Mouse (Mus musculus) ES-E14 (cell line): ENCODE data around the gene Zbtb37. TPM values are rescaled to one million over a fixed set of nuclear protein-coding genes. Genes with fewer than 3 reads are reported as not detected.
A peak's percentile ranks its signal among the peaks of the same experiment; 100 is the strongest.

Source experiments
- DNase-seq: peaks from one replicate; pipeline ENCODE4 v3.0.0-alpha.2; 2013; ENCODE audit warnings: low read depth, low spot score
- H3K27ac ChIP-seq: 2 replicates; pipeline ENCODE4 v1.5.1; 2012; ENCODE audit warnings: low read depth, mild to moderate bottlenecking, low read length, moderate library complexity, mixed read lengths; ENCODE audit not compliant: poor library complexity, insufficient read depth, severe bottlenecking
- H3K36me3 ChIP-seq: 2 replicates; pipeline ENCODE4 v1.6.1; 2012; ENCODE audit warnings: mild to moderate bottlenecking, low read length, moderate library complexity, mixed read lengths; ENCODE audit not compliant: control insufficient read depth, poor library complexity, insufficient read depth, severe bottlenecking
- H3K4me1 ChIP-seq, 2 experiments: fragments of 150-350 bp in 1 of 2; sonication (generic) in 1 of 2; 2 replicates each; pipeline ENCODE4 v1.6.1; 2012; ENCODE audit warnings: low read length in 2 of 2, mild to moderate bottlenecking in 1 of 2, mixed read lengths in 1 of 2; ENCODE audit not compliant: control insufficient read depth in 2 of 2, insufficient read depth in 2 of 2, poor library complexity in 1 of 2
- H3K4me3 ChIP-seq, 2 experiments: fragments of 150-350 bp in 1 of 2; sonication (generic) in 1 of 2; 2 replicates each; pipeline ENCODE4 v1.5.1; 2012; ENCODE audit warnings: low read length in 2 of 2, low read depth in 1 of 2, mild to moderate bottlenecking in 1 of 2, mixed read lengths in 1 of 2; ENCODE audit not compliant: insufficient read depth in 1 of 2, poor library complexity in 1 of 2, severe bottlenecking in 1 of 2
- H3K9ac ChIP-seq: 2 replicates; pipeline ENCODE4 v1.6.1; 2012; ENCODE audit warnings: low read depth, mild to moderate bottlenecking, low read length, mixed read lengths; ENCODE audit not compliant: poor library complexity, insufficient read depth, severe bottlenecking
- H3K9me3 ChIP-seq: fragments of 150-350 bp; sonication (generic); 2 replicates; pipeline ENCODE4 v1.6.1; 2012; ENCODE audit warnings: low read depth, mild to moderate bottlenecking, low read length; ENCODE audit not compliant: control insufficient read depth, insufficient read depth
- CHD2 ChIP-seq: IDR thresholded peaks from 2 replicates; pipeline ENCODE4 v1.6.1; 2014; ENCODE audit warnings: mild to moderate bottlenecking, low read depth, low read length, inconsistent platforms
- HCFC1 ChIP-seq: IDR thresholded peaks from 2 replicates; pipeline ENCODE4 v1.6.1; 2012; ENCODE audit warnings: low read length, inconsistent platforms, borderline replicate concordance; ENCODE audit not compliant: insufficient read depth
- MAFK ChIP-seq: IDR thresholded peaks from 2 replicates; pipeline ENCODE4 v1.6.1; 2014; ENCODE audit warnings: mild to moderate bottlenecking, low read depth, low read length, inconsistent platforms; ENCODE audit not compliant: insufficient read depth
- ZC3H11A ChIP-seq: IDR thresholded peaks from 2 replicates; pipeline ENCODE4 v1.6.1; 2012; ENCODE audit warnings: low read depth, mild to moderate bottlenecking, inconsistent platforms, low read length, borderline replicate concordance
- ZNF384 ChIP-seq: IDR thresholded peaks from 2 replicates; pipeline ENCODE4 v1.6.1; 2012; ENCODE audit warnings: low read depth, low read length, inconsistent platforms
- in situ Hi-C, 2 experiments: fragments of 600-800 bp; cut with MboI; formaldehyde crosslinking; loops; one replicate each; pipeline ENCODE4 v1.15.1; 2025; ENCODE audit warnings: low sequenced_read_pairs in 2 of 2, inconsistent platforms in 1 of 2; ENCODE audit not compliant: unreplicated experiment in 2 of 2
- total RNA-seq: library from RNA; depleted of rRNA; stranded (reverse); fragments of 300-350 nt; gene quantifications from 2 replicates; pipeline ENCODE4 v1.2.3, GENCODE M21; 2012

Gene Zbtb37
- total RNA-seq, 1 experiment, result 13.0 TPM

DNA sequence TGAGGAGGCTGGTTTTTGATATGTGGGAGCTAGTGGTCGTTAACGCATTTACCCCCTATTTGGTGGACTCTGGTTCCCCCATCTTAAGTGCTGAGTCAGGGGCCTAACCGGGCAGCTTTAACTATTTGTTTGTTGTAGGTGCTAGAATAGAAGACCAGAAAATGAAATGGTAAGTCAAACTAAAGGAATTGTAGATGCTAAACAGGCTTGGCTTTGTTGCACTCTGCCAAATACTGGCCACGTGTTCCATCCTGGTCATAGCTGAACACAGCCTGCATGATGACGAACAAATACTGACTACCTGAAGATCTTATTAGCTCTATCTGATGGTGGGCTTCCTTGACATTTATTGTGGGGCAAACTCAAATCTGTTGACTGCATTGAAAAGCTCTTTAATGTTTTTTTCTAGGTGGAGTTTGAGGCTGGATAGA, 1.8 kb upstream of the Zbtb37 start:
- Histone ChIP-seq H3K36me3 (peaks cover 34% of the 10 kb centered on the region), H3K9me3 (no peaks in the 10 kb centered on the region), H3K4me1 (peaks cover 0 to 2% of the 10 kb centered on the region in 2 experiments; a peak in 1 of 4 replicates), H3K27ac (peak overlapping the region; percentile 97; the same call in 1 of the 2 replicates), H3K9ac (peak overlapping the region; percentile 97), H3K4me3 (peak overlapping the region; percentile 67 to 88)
- peak; percentile 29 for DNase-seq
- in situ Hi-C loops, result no loop called here
- TF ChIP-seq CHD2 (no peak), MAFK (no peak), ZNF384 (no peak), ZC3H11A (no peak), HCFC1 (no peak)

GRCm38 (mm10) chr1:161035786-161036404, 1.2 kb upstream of the Zbtb37 start:
- in situ Hi-C loops, result no loop called here
- Histone ChIP-seq H3K4me3 (peak overlapping the region; percentile 67 to 88), H3K27ac (peak overlapping the region; percentile 97; the same call in 1 of the 2 replicates), H3K9me3 (no peaks in the 10 kb centered on the region), H3K9ac (peak overlapping the region; percentile 97), H3K36me3 (peaks cover 36% of the 10 kb centered on the region), H3K4me1 (peaks cover 0 to 2% of the 10 kb centered on the region in 2 experiments; a peak in 1 of 4 replicates)
- TF ChIP-seq HCFC1 (no peak), ZC3H11A (no peak), MAFK (no peak), CHD2 (no peak), ZNF384 (no peak)
- peak; percentile 29 for DNase-seq

GRCm38 (mm10) chr1:161035281-161035785, 684 bp upstream of the Zbtb37 start:
- in situ Hi-C loops, result no loop called here
- H3K9me3 ChIP-seq, result no peaks in the 10 kb centered on the region
- TF ChIP-seq ZNF384 (no peak), HCFC1 (no peak), CHD2 (peak; percentile 72; the same call in 1 of the 2 replicates), MAFK (peak; percentile 51; the same call in 1 of the 2 replicates), ZC3H11A (no peak)
- H3K27ac ChIP-seq, result peak overlapping the region; percentile 97
- H3K4me1 ChIP-seq, result peaks cover 0 to 2% of the 10 kb centered on the region in 2 experiments; a peak in 1 of 4 replicates
- peak overlapping the region; percentile 97 for H3K9ac ChIP-seq
- H3K4me3 ChIP-seq, result peak overlapping the region; percentile 67 to 88
- peaks cover 36% of the 10 kb centered on the region for H3K36me3 ChIP-seq
- DNase-seq, result peak; percentile 19

GRCm38 (mm10) chr1:161033856-161034434, 704 bp downstream of the Zbtb37 start:
- DNase-seq, result no peak
- Histone ChIP-seq H3K9me3 (no peaks in the 10 kb centered on the region), H3K36me3 (peaks cover 34% of the 10 kb centered on the region), H3K4me3 (peak overlapping the region; percentile 67 to 98), H3K9ac (peak overlapping the region; percentile 97), H3K27ac (peak overlapping the region; percentile 99), H3K4me1 (peaks cover 0 to 2% of the 10 kb centered on the region in 2 experiments; a peak in 1 of 4 replicates)
- in situ Hi-C loops, result no loop called here
- TF ChIP-seq ZNF384 (no peak), HCFC1 (no peak), MAFK (no peak), CHD2 (no peak), ZC3H11A (no peak)
